ENCODE assay signal across 24 mouse cellular contexts in genomic region chr12:15795886-15796285, GRCm38 (mm10).
"Had no signal": no experiment of that assay in that cellular context is flagged by ENCODE, and none has a peak within 500 bp of the region (broad histone marks: within the 10 kb centered on the region; RNA-seq: fewer than 3 reads in every experiment).

No protein-coding gene starts in this region.

- H3K4me1 ChIP-seq: limb, embryonic 12.5 days had no signal

- H3K4me3 ChIP-seq: heart, adult 2 months; heart, embryonic 10.5 days; heart, embryonic 12.5 days; hindbrain, embryonic 10.5 days; hindbrain, embryonic 12.5 days; intestine, embryonic 15.5 days; layer of hippocampus, adult 2 months; left cerebral cortex, adult 2 months; limb, embryonic 10.5 days; limb, embryonic 12.5 days had no signal

- H3K27me3 ChIP-seq: heart, embryonic 12.5 days; hindbrain, embryonic 12.5 days; intestine, embryonic 15.5 days; limb, embryonic 12.5 days had no signal

- H3K9ac ChIP-seq: heart, embryonic 12.5 days; hindbrain, embryonic 12.5 days; hindbrain, embryonic 14.5 days; intestine, embryonic 15.5 days; limb, embryonic 12.5 days had no signal

- H3K27ac ChIP-seq: heart, adult 2 months; heart, embryonic 10.5 days; hindbrain, embryonic 10.5 days; hindbrain, embryonic 12.5 days; hindbrain, embryonic 14.5 days; intestine, embryonic 15.5 days; layer of hippocampus, adult 2 months; left cerebral cortex, adult 2 months; limb, embryonic 10.5 days; limb, embryonic 12.5 days had no signal

- H3K4me2 ChIP-seq: heart, embryonic 12.5 days; hindbrain, embryonic 12.5 days; hindbrain, embryonic 14.5 days; intestine, embryonic 15.5 days; limb, embryonic 12.5 days; liver, embryonic 11.5 days had no signal

- H3K9me3 ChIP-seq: heart, embryonic 10.5 days; heart, embryonic 12.5 days; hindbrain, embryonic 10.5 days; hindbrain, embryonic 12.5 days; intestine, embryonic 15.5 days; limb, embryonic 10.5 days; limb, embryonic 12.5 days had no signal

- ATAC-seq: hindbrain, embryonic 16.5 days; inflammation-experienced regulatory T-cells, adult 6 months; intestine, embryonic 15.5 days; intestine, postnatal 0 days had no signal

- DNase-seq: gastrocnemius, postnatal 14 days; heart, adult 2 months; heart, postnatal 10 days; heart, postnatal 4 days; kidney, adult 18-20 months; kidney, adult 8-10 months; kidney, postnatal 10 days; kidney, postnatal 25 days; kidney, postnatal 4 days; liver had no signal
